Mouse (Mus musculus): ENCODE data around the gene Ube2q1. TPM values are rescaled to one million over a fixed set of nuclear protein-coding genes. Genes with fewer than 3 reads are reported as not detected.
"Not testable (repeated sequence)": the region's sequence is repeated elsewhere in the genome, so short reads cannot be mapped to it uniquely, and the experiment has no call there.

Gene Ube2q1
- polyA plus RNA-seq, 1 experiment from 2014 or later: 7.2 TPM

GRCm38 (mm10) chr3:89800078-89800477 lies 26.7 kb downstream of the Ube2q1 start:
- not testable (repeated sequence) for ATAC-seq (replicated peaks; ENCODE audit: extremely low read depth, insufficient read depth, low FRiP score); H3K9me3 ChIP-seq (replicated peaks; ENCODE audit: control insufficient read depth, low read length)
- 54% methylated on average over 3 of the region's 3 CpGs for WGBS

GRCm38 (mm10) chr3:89800774-89801506 lies 27.5 kb downstream of the Ube2q1 start:
- Histone ChIP-seq H3K36me3 (ENCODE audit: control insufficient read depth, insufficient read depth) (no peaks in the 10 kb centered on the region), H3K4me3 (ENCODE audit: low read length) (no peak overlapping the region), H3K4me1 (ENCODE audit: control insufficient read depth, insufficient read depth, low read length) (peaks cover 3% of the 10 kb centered on the region; the same call in 1 of the 2 replicates), H3K4me2 (ENCODE audit: low read depth, low read length) (no peak overlapping the region), H3K27ac (ENCODE audit: low read length) (no peak overlapping the region), H3K27me3 (ENCODE audit: control insufficient read depth, insufficient read depth, low read length) (no peaks in the 10 kb centered on the region), H3K9ac (ENCODE audit: low read length) (no peak overlapping the region), H3K9me3 (replicated peaks; ENCODE audit: control insufficient read depth, low read length) (no peaks in the 10 kb centered on the region)
- ATAC-seq (replicated peaks; ENCODE audit: extremely low read depth, insufficient read depth, low FRiP score): no peak
- 65% methylated on average over 5 of the region's 5 CpGs for WGBS

More at GRCm38 (mm10) chr3:89800078-89800477, 26.7 kb downstream of the Ube2q1 start:
- H3K27ac ChIP-seq (ENCODE audit: low read length); H3K36me3 ChIP-seq (ENCODE audit: control insufficient read depth, insufficient read depth); H3K4me1 ChIP-seq (ENCODE audit: control insufficient read depth, insufficient read depth, low read length); H3K9ac ChIP-seq (ENCODE audit: low read length); H3K27me3 ChIP-seq (ENCODE audit: control insufficient read depth, insufficient read depth, low read length); H3K4me3 ChIP-seq (ENCODE audit: low read length); H3K4me2 ChIP-seq (ENCODE audit: low read depth, low read length): not testable (repeated sequence)

- H3K9me3 ChIP-seq (replicated peaks; ENCODE audit: control insufficient read depth, low read length): 0 out of 2 replicates have a peak, but pooled peaks cover 3% of the 10 kb centered on the region
- no peak overlapping the region for H3K4me3 ChIP-seq (ENCODE audit: low read length)
- peak; percentile 69 for ATAC-seq (replicated peaks; ENCODE audit: extremely low read depth, insufficient read depth, low FRiP score)
Observed at GRCm38 (mm10) chr3:89801507-89801847, 28.1 kb downstream of the Ube2q1 start.

GRCm38 (mm10) chr3:89802876-89803275 lies 29.5 kb downstream of the Ube2q1 start:
- H3K27me3 ChIP-seq (ENCODE audit: control insufficient read depth, insufficient read depth, low read length): no peaks in the 10 kb centered on the region
- no peak for ATAC-seq (replicated peaks; ENCODE audit: extremely low read depth, insufficient read depth, low FRiP score)
- no peak overlapping the region for H3K27ac ChIP-seq (ENCODE audit: low read length)
- H3K36me3 ChIP-seq (ENCODE audit: control insufficient read depth, insufficient read depth): no peaks in the 10 kb centered on the region
- no peak overlapping the region for H3K4me2 ChIP-seq (ENCODE audit: low read depth, low read length)
- H3K4me3 ChIP-seq (ENCODE audit: low read length): no peak overlapping the region
- no peak overlapping the region for H3K9ac ChIP-seq (ENCODE audit: low read length)
- peaks cover 3% of the 10 kb centered on the region; the same call in 1 of the 2 replicates for H3K4me1 ChIP-seq (ENCODE audit: control insufficient read depth, insufficient read depth, low read length)
- 77% methylated on average over 15 of the region's 15 CpGs for WGBS
- H3K9me3 ChIP-seq (replicated peaks; ENCODE audit: control insufficient read depth, low read length): 0 out of 2 replicates have a peak, but pooled peaks cover 3% of the 10 kb centered on the region

More at GRCm38 (mm10) chr3:89801507-89801847, 28.1 kb downstream of the Ube2q1 start:
- no peak overlapping the region for H3K4me2 ChIP-seq (ENCODE audit: low read depth, low read length)
- peaks cover 3% of the 10 kb centered on the region; the same call in 1 of the 2 replicates for H3K4me1 ChIP-seq (ENCODE audit: control insufficient read depth, insufficient read depth, low read length)
- H3K9ac ChIP-seq (ENCODE audit: low read length): no peak overlapping the region
- no peaks in the 10 kb centered on the region for H3K36me3 ChIP-seq (ENCODE audit: control insufficient read depth, insufficient read depth)
- WGBS: 23% methylated on average over 3 of the region's 3 CpGs
- no peaks in the 10 kb centered on the region for H3K27me3 ChIP-seq (ENCODE audit: control insufficient read depth, insufficient read depth, low read length)
- no peak overlapping the region for H3K27ac ChIP-seq (ENCODE audit: low read length)

- Histone ChIP-seq H3K27me3 (ENCODE audit: control insufficient read depth, insufficient read depth, low read length) (no peaks in the 10 kb centered on the region), H3K4me1 (ENCODE audit: control insufficient read depth, insufficient read depth, low read length) (no peaks in the 10 kb centered on the region), H3K27ac (ENCODE audit: low read length) (no peak overlapping the region), H3K9me3 (replicated peaks; ENCODE audit: control insufficient read depth, low read length) (0 out of 2 replicates have a peak, but pooled peaks cover 3% of the 10 kb centered on the region), H3K9ac (ENCODE audit: low read length) (no peak overlapping the region), H3K36me3 (ENCODE audit: control insufficient read depth, insufficient read depth) (no peaks in the 10 kb centered on the region), H3K4me3 (ENCODE audit: low read length) (no peak overlapping the region), H3K4me2 (ENCODE audit: low read depth, low read length) (no peak overlapping the region)
- WGBS: 52% methylated on average over 4 of the region's 4 CpGs
- ATAC-seq (replicated peaks; ENCODE audit: extremely low read depth, insufficient read depth, low FRiP score): no peak
Observed at GRCm38 (mm10) chr3:89805179-89805578, 31.8 kb downstream of the Ube2q1 start.

GRCm38 (mm10) chr3:89806751-89807150 lies 33.3 kb downstream of the Ube2q1 start:
- WGBS: 91% methylated on average over 2 of the region's 2 CpGs
- H3K9me3 ChIP-seq (replicated peaks; ENCODE audit: control insufficient read depth, low read length): 0 out of 2 replicates have a peak, but pooled peaks cover 6% of the 10 kb centered on the region
- H3K9ac ChIP-seq (ENCODE audit: low read length): no peak overlapping the region

GRCm38 (mm10) chr3:89807171-89807570 lies 33.8 kb downstream of the Ube2q1 start:
- Histone ChIP-seq H3K4me2 (ENCODE audit: low read depth, low read length) (no peak overlapping the region), H3K4me3 (ENCODE audit: low read length) (no peak overlapping the region), H3K27me3 (ENCODE audit: control insufficient read depth, insufficient read depth, low read length) (no peaks in the 10 kb centered on the region), H3K9me3 (replicated peaks; ENCODE audit: control insufficient read depth, low read length) (0 out of 2 replicates have a peak, but pooled peaks cover 6% of the 10 kb centered on the region), H3K9ac (ENCODE audit: low read length) (no peak overlapping the region), H3K36me3 (ENCODE audit: control insufficient read depth, insufficient read depth) (no peaks in the 10 kb centered on the region), H3K4me1 (ENCODE audit: control insufficient read depth, insufficient read depth, low read length) (no peaks in the 10 kb centered on the region), H3K27ac (ENCODE audit: low read length) (no peak overlapping the region)
- ATAC-seq (replicated peaks; ENCODE audit: extremely low read depth, insufficient read depth, low FRiP score): no peak
- WGBS: 85% methylated on average over 3 of the region's 3 CpGs

More at GRCm38 (mm10) chr3:89806751-89807150, 33.3 kb downstream of the Ube2q1 start:
- Histone ChIP-seq H3K4me2 (ENCODE audit: low read depth, low read length) (no peak overlapping the region), H3K27me3 (ENCODE audit: control insufficient read depth, insufficient read depth, low read length) (no peaks in the 10 kb centered on the region), H3K27ac (ENCODE audit: low read length) (no peak overlapping the region), H3K4me1 (ENCODE audit: control insufficient read depth, insufficient read depth, low read length) (no peaks in the 10 kb centered on the region), H3K4me3 (ENCODE audit: low read length) (no peak overlapping the region), H3K36me3 (ENCODE audit: control insufficient read depth, insufficient read depth) (no peaks in the 10 kb centered on the region)
- no peak for ATAC-seq (replicated peaks; ENCODE audit: extremely low read depth, insufficient read depth, low FRiP score)

GRCm38 (mm10) chr3:89807881-89808280 lies 34.5 kb downstream of the Ube2q1 start:
- Histone ChIP-seq H3K9ac (ENCODE audit: low read length) (no peak overlapping the region), H3K4me3 (ENCODE audit: low read length) (no peak overlapping the region), H3K4me1 (ENCODE audit: control insufficient read depth, insufficient read depth, low read length) (no peaks in the 10 kb centered on the region), H3K9me3 (replicated peaks; ENCODE audit: control insufficient read depth, low read length) (0 out of 2 replicates have a peak, but pooled peaks cover 6% of the 10 kb centered on the region), H3K27me3 (ENCODE audit: control insufficient read depth, insufficient read depth, low read length) (no peaks in the 10 kb centered on the region), H3K27ac (ENCODE audit: low read length) (no peak overlapping the region), H3K36me3 (ENCODE audit: control insufficient read depth, insufficient read depth) (no peaks in the 10 kb centered on the region), H3K4me2 (ENCODE audit: low read depth, low read length) (no peak overlapping the region)
- WGBS: 56% methylated on average over 5 of the region's 5 CpGs
- ATAC-seq (replicated peaks; ENCODE audit: extremely low read depth, insufficient read depth, low FRiP score): no peak

GRCm38 (mm10) chr3:89808638-89809037 lies 35.2 kb downstream of the Ube2q1 start:
- Histone ChIP-seq H3K9me3 (replicated peaks; ENCODE audit: control insufficient read depth, low read length) (0 out of 2 replicates have a peak, but pooled peaks cover 6% of the 10 kb centered on the region), H3K36me3 (ENCODE audit: control insufficient read depth, insufficient read depth) (no peaks in the 10 kb centered on the region), H3K27ac (ENCODE audit: low read length) (no peak overlapping the region), H3K27me3 (ENCODE audit: control insufficient read depth, insufficient read depth, low read length) (no peaks in the 10 kb centered on the region), H3K4me3 (ENCODE audit: low read length) (no peak overlapping the region), H3K4me1 (ENCODE audit: control insufficient read depth, insufficient read depth, low read length) (no peaks in the 10 kb centered on the region), H3K9ac (ENCODE audit: low read length) (no peak overlapping the region), H3K4me2 (ENCODE audit: low read depth, low read length) (no peak overlapping the region)
- ATAC-seq (replicated peaks; ENCODE audit: extremely low read depth, insufficient read depth, low FRiP score): 0 out of 2 replicates have a peak, but pooled peaks have one; percentile 37
- 41% methylated on average over 9 of the region's 9 CpGs for WGBS
